Mouse (Mus musculus): Measurements from ENCODE around the gene Snx4. TPM values are rescaled to one million over a fixed set of nuclear protein-coding genes. Genes with fewer than 3 reads are reported as not detected.

Snx4 gene
- total RNA-seq, 2 experiments from 2014 or later = 24.5 to 25.0 TPM

DNA sequence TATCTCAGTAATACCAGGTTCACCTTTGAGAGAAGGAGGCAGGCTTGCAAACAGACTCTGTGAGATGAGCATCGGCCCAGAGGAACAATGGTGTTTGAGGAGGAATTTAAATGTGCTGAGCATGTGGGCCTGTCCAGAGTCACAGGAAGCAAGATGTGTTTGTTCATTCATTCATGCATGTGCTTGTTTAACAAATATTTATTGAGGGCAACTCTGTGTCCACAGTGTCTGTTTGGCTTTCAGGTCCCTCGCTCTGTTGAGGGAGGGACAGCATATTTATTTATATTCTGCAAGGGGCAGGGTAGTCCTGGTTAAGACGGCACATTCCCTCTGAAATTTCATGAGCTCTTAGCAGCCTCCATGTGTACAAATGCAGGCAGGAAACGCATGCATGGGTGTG is 87.2 kb downstream of the Snx4 start:
- intact Hi-C loops (cut with DNase I) = loop anchor here (5.0 kb wide), 1 partner anchor 144 kb away; no protein-coding TSS in a partner anchor
- no peak for DNase-seq

GRCm38 (mm10) chr16:33339476-33339875 is 88.2 kb downstream of the Snx4 start:
- no peak for DNase-seq
- intact Hi-C loops (cut with DNase I) = loop anchor here (5.0 kb wide), 1 partner anchor 143 kb away; no protein-coding TSS in a partner anchor

GRCm38 (mm10) chr16:33342356-33342755 is 91.1 kb downstream of the Snx4 start:
- no peak for DNase-seq
- intact Hi-C loops (cut with DNase I) = no loop called here

- intact Hi-C loops (cut with DNase I) = no loop called here
- DNase-seq = no peak
Observed at GRCm38 (mm10) chr16:33343106-33343505, 91.9 kb downstream of the Snx4 start.

DNA sequence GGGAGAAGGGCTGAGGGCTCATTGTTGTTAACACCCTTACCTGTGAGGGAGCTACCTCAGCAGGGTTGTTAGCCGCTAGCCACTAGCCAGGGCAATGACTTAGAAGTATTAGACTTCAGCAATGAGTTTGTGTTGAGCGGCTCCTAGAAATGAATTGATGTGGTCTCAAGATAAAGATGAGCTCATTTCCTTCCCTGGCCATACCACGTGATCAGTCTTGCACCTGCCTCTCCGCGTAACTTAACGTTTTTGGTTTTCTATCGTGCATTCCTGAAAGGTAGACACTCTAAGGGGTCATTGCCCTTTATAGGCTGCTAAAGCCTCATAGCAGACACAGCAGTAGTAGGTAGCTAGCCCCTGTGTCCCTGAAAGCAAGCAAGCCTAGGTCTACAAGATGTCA is 92.4 kb downstream of the Snx4 start:
- intact Hi-C loops (cut with DNase I) = no loop called here
- DNase-seq = no peak

GRCm38 (mm10) chr16:33344379-33344778 is 93.1 kb downstream of the Snx4 start:
- DNase-seq = no peak
- intact Hi-C loops (cut with DNase I) = no loop called here

DNA sequence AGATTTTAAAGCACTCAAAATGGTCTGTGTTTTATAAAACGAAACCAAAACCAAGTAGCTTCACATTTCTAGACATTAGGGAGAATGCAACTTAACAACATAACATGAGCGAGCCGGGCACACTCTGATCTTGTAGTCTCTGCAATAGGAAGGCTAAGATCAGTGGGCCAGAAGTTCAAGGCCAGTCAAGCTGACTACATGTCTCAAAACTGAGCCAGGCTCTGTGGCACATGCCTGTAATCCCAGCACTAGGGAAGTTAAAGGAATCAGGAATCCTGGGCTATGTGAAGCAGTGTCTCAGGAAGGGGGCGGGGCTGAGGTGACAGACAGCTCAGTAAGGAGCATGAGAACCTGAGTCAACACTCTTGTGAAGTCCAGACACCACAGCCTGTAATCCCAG is 93.6 kb downstream of the Snx4 start:
- no peak for DNase-seq
- intact Hi-C loops (cut with DNase I) = no loop called here

- DNase-seq = no peak
- intact Hi-C loops (cut with DNase I) = no loop called here
Observed at GRCm38 (mm10) chr16:33346376-33346775, 95.1 kb downstream of the Snx4 start.

- DNase-seq = no peak
- intact Hi-C loops (cut with DNase I) = no loop called here
Observed at GRCm38 (mm10) chr16:33347134-33347533, 95.9 kb downstream of the Snx4 start.

Other genes with a start within 250 kb of the Snx4 start
- under 1 TPM; 0.33 to 0.60 TPM for gene Iqcg, start 195.2 kb upstream of the Snx4 start, total RNA-seq (2021)
- 100 to 1,000 TPM; 301 to 318 TPM for gene Rpl35a, start 195.0 kb upstream of the Snx4 start, total RNA-seq (2021)
- gene Lmln, start 188.9 kb upstream of the Snx4 start, total RNA-seq (2021) = 1 to 10 TPM; 1.8 to 3.2 TPM
- 10 to 100 TPM; 19.8 to 22.4 TPM for gene Osbpl11, start 66.4 kb upstream of the Snx4 start, total RNA-seq (2021)
- 10 to 100 TPM; 37.8 to 37.9 TPM for gene Zfp148, start 129.4 kb downstream of the Snx4 start, total RNA-seq (2021)